Mouse (Mus musculus) kidney, adult 2 months (tissue): ENCODE results near the gene Gm17387. TPM values are rescaled to one million over a fixed set of nuclear protein-coding genes. Genes with fewer than 3 reads are reported as not detected.
A peak's percentile ranks its signal among the peaks of the same experiment; 100 is the strongest.

Experiments
- DNase-seq: peaks from one replicate; pipeline ENCODE4 v3.0.0; 2021
- H3K27ac ChIP-seq: fragments of 200-500 bp; 2 replicates; pipeline ENCODE4 v1.5.1; 2012; ENCODE audit warnings: low read depth, low read length, control low read depth, inconsistent platforms; ENCODE audit not compliant: insufficient read depth
- H3K27me3 ChIP-seq: fragments of 200-500 bp; replicated peaks from 2 replicates; pipeline ENCODE4 v1.6.1; 2012; ENCODE audit warnings: mild to moderate bottlenecking, moderate library complexity, low read length, inconsistent platforms; ENCODE audit not compliant: control insufficient read depth, insufficient read depth
- H3K36me3 ChIP-seq: fragments of 200-500 bp; 2 replicates; pipeline ENCODE4 v1.6.1; 2012; ENCODE audit warnings: mild to moderate bottlenecking, moderate library complexity, low read length, inconsistent platforms; ENCODE audit not compliant: control insufficient read depth, insufficient read depth
- H3K4me1 ChIP-seq: fragments of 200-500 bp; 2 replicates; pipeline ENCODE4 v1.6.1; 2011; ENCODE audit warnings: low read length; ENCODE audit not compliant: control insufficient read depth, insufficient read depth
- H3K4me3 ChIP-seq: fragments of 200-500 bp; 2 replicates; pipeline ENCODE4 v1.5.1; 2011; ENCODE audit warnings: mild to moderate bottlenecking, low read depth, low read length, control low read depth; ENCODE audit not compliant: insufficient read depth
- CTCF ChIP-seq: fragments of 200-500 bp; conservative IDR thresholded peaks from 2 replicates; pipeline ENCODE4 v1.5.1; 2011; ENCODE audit warnings: low read depth, mild to moderate bottlenecking, control low read depth, low read length, moderate library complexity, mixed read lengths; ENCODE audit not compliant: insufficient read depth, insufficient read length
- POLR2A ChIP-seq: fragments of 200-500 bp; IDR thresholded peaks from one replicate; pipeline ENCODE4 v1.6.1; 2011; ENCODE audit warnings: low read depth, low read length, control low read depth
- WGBS: fragments of 180-500 bp; shearing (Covaris S2); methylation state at CpG from one replicate; pipeline ENCODE4 v1.1.7; 2018; 5-methylcytosine and 5-hydroxymethylcytosine counted together
- polyA plus RNA-seq: library from polyadenylated mRNA; depleted of rRNA; stranded (reverse); fragments of >200 nt; gene quantifications from 2 replicates; pipeline ENCODE4 v1.2.3, GENCODE M21; 2012

Gene Gm17387
- polyA plus RNA-seq, 1 experiment = not detected

DNA sequence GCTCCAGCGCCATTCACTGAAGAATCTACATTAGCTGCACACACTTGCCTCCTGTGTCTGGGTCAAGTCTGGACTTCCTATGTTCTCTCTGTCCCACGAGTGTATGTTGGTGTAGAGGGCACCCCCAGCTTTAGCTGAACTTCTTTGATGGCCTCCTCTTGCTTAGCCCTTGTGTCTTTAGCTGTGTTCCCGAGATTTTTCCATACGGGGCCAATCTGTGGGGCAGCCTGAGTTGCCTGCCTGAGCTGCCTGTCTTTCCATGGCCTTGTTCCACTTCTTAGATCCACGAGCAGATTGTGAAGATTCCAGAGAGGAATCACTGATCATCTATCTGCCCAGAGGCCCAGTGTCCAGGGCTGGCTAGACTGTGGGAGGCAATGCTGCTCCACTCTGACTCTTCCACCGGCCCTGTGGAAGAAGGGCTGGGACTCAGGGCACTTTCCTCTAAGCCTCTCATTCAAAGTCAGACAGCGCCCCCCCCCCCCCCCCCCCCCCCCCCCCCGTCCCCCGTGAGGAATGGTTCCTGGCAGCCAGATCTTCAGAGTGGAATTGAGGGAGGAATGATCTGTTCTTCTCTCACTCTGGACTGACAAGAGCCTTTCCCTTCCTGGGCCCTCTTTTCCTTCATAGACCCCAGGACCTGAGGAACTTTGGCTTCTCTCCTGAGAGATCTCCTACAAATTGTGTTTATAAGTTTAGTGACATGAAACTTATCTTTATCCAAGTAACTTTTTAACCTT, 12.1 kb downstream of the Gm17387 start:
- peak; percentile 16 for DNase-seq
- WGBS = 44% methylated on average over 6 of the region's 9 CpGs
- no peaks in the 10 kb centered on the region; the same call in 1 of the 2 replicates for H3K4me1 ChIP-seq
- H3K27ac ChIP-seq = peak overlapping the region; percentile 70
- H3K4me3 ChIP-seq = 0 out of 2 replicates have a peak overlapping the region, but pooled peaks have one; percentile 20
- H3K36me3 ChIP-seq = no peaks in the 10 kb centered on the region
- TF ChIP-seq POLR2A = no peak
- TF ChIP-seq CTCF = no peak
- H3K27me3 ChIP-seq = no peaks in the 10 kb centered on the region

DNA sequence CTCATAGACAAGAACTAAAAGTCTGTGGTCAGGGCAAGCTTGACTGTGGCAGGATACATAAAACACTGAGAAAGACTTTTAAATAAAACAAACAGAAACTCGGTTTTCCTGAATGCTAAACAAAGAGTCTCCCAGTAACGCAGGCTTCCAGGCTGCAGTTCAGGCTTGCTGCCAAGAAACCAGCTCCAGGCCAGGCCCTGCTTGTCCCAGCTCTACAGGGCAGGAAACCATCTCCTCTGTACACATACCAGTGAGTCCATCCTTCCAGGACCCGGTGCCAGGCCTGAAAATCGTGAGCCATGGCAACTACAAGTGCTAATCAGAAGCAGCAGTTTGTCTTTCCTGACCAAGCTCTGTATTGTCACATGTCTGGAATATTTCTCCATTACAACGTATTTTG, 12.7 kb downstream of the Gm17387 start:
- TF ChIP-seq POLR2A = no peak
- TF ChIP-seq CTCF = no peak
- WGBS = 11% methylated on average over 5 of the region's 5 CpGs
- no peak overlapping the region for H3K4me3 ChIP-seq
- no peaks in the 10 kb centered on the region; the same call in 1 of the 2 replicates for H3K4me1 ChIP-seq
- DNase-seq = peak; percentile 87
- no peaks in the 10 kb centered on the region for H3K36me3 ChIP-seq
- H3K27me3 ChIP-seq = no peaks in the 10 kb centered on the region
- peak overlapping the region; percentile 70 for H3K27ac ChIP-seq

DNA sequence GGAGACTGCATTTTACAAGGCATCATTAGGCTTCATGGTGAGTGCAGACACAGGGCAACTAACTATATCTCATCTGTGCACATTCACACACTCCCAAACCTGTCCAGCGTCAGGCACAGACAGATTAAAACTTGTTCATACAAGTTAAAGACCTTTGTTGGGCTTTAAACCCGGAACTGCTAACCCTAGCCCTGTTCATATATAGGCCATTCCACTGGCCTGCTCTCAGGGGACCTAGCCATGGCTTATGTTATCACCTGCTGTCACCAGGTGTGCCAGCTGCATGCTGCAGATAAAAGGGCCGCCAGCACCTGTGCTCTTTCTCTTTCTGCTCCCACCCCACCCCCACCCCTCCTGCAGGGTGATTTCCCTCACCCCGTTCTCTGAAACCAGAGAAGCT, 13.6 kb downstream of the Gm17387 start:
- TF ChIP-seq POLR2A = no peak
- no peak for TF ChIP-seq CTCF
- H3K36me3 ChIP-seq = no peaks in the 10 kb centered on the region
- no peaks in the 10 kb centered on the region; the same call in 1 of the 2 replicates for H3K4me1 ChIP-seq
- no peak overlapping the region for H3K4me3 ChIP-seq
- DNase-seq = no peak
- H3K27ac ChIP-seq = no peak overlapping the region
- 76% methylated on average over 4 of the region's 4 CpGs for WGBS
- H3K27me3 ChIP-seq = no peaks in the 10 kb centered on the region

DNA sequence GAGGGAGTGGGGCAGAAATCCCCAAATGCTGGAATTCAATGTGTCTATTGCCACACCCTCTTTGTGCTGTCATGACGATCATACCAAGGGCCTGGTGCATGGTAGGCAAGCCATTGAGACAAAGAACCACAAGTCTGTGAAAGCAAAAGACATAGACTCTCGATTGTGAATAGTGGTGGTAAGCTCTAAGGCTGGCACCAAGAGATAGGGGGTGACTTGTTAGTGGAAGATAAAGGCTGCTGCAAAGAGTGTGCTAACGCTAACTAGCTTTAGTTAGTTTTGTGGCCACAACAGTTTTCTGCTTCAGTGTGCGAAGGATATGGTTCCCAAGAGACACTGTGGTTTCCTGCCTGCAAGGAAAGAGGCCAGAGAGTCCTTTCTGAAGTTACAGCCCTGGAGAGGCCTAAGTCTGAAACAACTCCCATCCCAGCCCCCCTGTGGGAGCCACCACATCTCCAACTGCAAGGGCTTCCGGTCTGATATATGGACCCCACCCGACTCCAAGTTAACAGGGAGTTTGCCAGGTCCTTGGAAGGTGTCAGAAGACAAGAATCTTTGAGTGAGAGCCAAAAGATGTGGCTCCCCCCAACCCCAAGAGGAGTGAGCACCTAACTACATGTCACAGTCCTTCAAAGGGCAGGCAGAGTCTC, 18.1 kb downstream of the Gm17387 start:
- 65% methylated on average over 6 of the region's 6 CpGs for WGBS
- DNase-seq = peak; percentile 45
- H3K4me1 ChIP-seq = peaks cover 3% of the 10 kb centered on the region; the same call in 1 of the 2 replicates
- no peaks in the 10 kb centered on the region for H3K27me3 ChIP-seq
- H3K36me3 ChIP-seq = no peaks in the 10 kb centered on the region
- H3K27ac ChIP-seq = peak overlapping the region; percentile 88
- no peak for TF ChIP-seq POLR2A
- no peak for TF ChIP-seq CTCF
- H3K4me3 ChIP-seq = no peak overlapping the region

DNA sequence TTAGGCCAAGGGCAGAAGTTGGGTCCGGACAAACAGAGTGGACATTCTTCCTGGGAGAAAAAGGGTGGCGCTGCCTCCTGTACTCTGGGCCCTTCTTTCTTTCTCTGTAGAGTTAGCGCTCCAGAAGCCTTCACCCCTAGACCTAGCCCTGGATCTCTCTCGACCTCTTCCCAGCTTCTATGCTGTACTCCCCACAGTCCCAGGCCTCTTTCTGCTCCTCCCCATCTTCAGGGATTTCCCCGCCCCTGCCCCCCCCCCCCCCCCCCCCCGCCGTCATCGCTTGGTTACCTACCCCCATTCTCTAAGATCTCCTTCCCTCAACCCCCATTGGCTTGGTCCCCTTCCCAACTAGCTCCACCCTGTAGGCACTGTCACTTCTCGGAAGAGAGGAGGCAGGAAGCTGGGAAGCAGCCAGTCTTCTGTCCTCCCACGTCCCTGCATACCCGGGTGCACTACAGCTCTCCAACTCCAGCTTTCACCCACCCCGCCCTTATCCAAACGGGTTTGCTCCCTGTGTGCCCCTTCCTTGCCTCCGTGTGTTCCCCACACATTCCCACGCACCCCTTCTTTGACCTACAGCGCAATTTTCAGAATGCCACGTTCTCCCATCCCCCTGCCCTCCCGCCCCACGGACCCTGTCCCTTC, 18.8 kb downstream of the Gm17387 start:
- TF ChIP-seq POLR2A (peak; percentile 58), CTCF (no peak)
- peak overlapping the region; percentile 40 for H3K4me3 ChIP-seq
- peak overlapping the region; percentile 88 for H3K27ac ChIP-seq
- H3K4me1 ChIP-seq = peaks cover 3% of the 10 kb centered on the region; the same call in 1 of the 2 replicates
- no peaks in the 10 kb centered on the region for H3K36me3 ChIP-seq
- H3K27me3 ChIP-seq = no peaks in the 10 kb centered on the region
- DNase-seq = peak; percentile 89
- WGBS = 10% methylated on average over 17 of the region's 19 CpGs

DNA sequence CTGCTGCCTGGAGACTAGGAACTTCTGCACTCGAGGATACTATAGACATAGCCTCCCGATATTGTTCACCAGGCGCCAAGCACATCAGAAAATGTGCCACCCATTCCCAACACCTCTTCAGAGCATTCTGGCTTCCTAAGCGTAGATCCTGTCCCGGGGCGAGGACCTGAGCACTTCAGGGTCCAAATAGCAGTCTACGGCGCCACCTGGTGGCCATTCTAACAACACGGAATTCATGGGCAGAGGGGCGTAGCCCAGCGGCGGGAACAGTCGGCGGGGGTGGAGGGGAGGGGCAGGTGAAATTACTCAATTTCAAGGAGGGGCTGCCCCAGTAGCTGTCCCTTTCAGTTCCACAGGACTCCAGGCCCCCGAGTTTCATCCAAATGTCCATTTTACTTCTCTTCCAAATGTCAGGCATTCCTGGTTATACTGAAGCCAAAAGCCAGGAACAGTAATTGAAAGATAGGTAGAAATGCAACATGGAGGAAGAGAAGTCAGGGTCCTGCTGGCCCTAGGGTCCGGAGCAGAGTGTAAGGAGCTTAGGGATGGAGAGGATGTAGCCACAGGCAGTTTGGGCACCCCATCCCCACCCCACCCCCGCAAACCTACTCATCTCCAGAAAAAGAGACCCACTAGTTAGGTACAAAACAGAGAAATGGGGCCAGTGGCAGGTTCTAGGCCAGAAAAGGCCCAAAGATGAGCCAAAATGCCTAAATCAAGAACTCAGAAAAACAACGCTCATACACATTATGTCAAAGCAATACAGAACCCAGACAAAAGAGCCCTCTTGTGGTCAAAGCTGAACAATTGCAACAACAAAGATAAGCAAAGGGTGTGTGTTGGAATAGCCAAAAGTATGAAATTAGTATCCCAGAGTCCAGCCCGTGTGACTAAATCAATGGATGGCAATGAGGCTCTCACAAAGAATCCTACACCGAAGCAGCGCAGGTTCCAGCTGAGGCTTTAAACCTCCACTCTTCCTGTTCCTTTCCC, 19.6 kb downstream of the Gm17387 start:
- Histone ChIP-seq H3K4me3 (peak overlapping the region; percentile 40), H3K36me3 (no peaks in the 10 kb centered on the region), H3K27me3 (no peaks in the 10 kb centered on the region), H3K27ac (peak overlapping the region; percentile 75; the same call in 1 of the 2 replicates), H3K4me1 (peaks cover 3% of the 10 kb centered on the region; the same call in 1 of the 2 replicates)
- whole genome bisulfite sequencing = 9% methylated on average over 21 of the region's 21 CpGs
- TF ChIP-seq POLR2A (no peak), CTCF (peak; percentile 88)
- DNase-seq = peak; percentile 95
